Mouse (Mus musculus): ENCODE data around the gene Rnf212b.
A peak's percentile ranks its signal among the peaks of the same experiment; 100 is the strongest.

- peak; percentile 69; the same call in 1 of the 2 replicates for TF ChIP-seq POLR2A (IDR thresholded peaks at IDR 0.05; ENCODE audit: borderline replicate concordance, control insufficient read depth, low read depth, low read length)
- no peak for TF ChIP-seq CTCF (IDR thresholded peaks at IDR 0.05; ENCODE audit: control insufficient read depth, insufficient read depth, low read length)
Measured at GRCm38 (mm10) chr14:54781610-54782365, 32.2 kb upstream of the Rnf212b start, which contains the start of gene Slc7a8.

Data from bone marrow, adult 2 months (tissue).